Mouse (Mus musculus) forebrain, embryonic 15.5 days (tissue): ENCODE results near the gene Scgb1b7. TPM values are rescaled to one million over a fixed set of nuclear protein-coding genes. Genes with fewer than 3 reads are reported as not detected.
"Not testable (repeated sequence)": the region's sequence is repeated elsewhere in the genome, so short reads cannot be mapped to it uniquely, and the experiment has no call there.

ENCODE experiments used
- ATAC-seq: fragments of 200-750 bp; cut with Nextera tagmentation; replicated peaks from 2 replicates; pipeline ENCODE4 v1.8.0; 2017; ENCODE audit warnings: mild to moderate bottlenecking, moderate TSS enrichment, moderate library complexity
- H3K27ac ChIP-seq: fragments of 300-500 bp; sonication (generic); replicated peaks from 2 replicates; pipeline ENCODE4 v1.5.1; 2015; ENCODE audit warnings: mild to moderate bottlenecking, inconsistent platforms
- H3K27me3 ChIP-seq: fragments of 300-500 bp; sonication (generic); 2 replicates; pipeline ENCODE4 v1.6.1; 2015; ENCODE audit warnings: inconsistent platforms
- H3K36me3 ChIP-seq: fragments of 300-500 bp; sonication (generic); 2 replicates; pipeline ENCODE4 v1.6.1; 2015; ENCODE audit warnings: mild to moderate bottlenecking, inconsistent platforms
- H3K4me1 ChIP-seq: fragments of 300-500 bp; sonication (generic); 2 replicates; pipeline ENCODE4 v1.6.1; 2015; ENCODE audit warnings: inconsistent platforms
- H3K4me2 ChIP-seq: fragments of 300-500 bp; sonication (generic); replicated peaks from 2 replicates; pipeline ENCODE4 v1.6.1; 2015; ENCODE audit warnings: mild to moderate bottlenecking, inconsistent platforms
- H3K4me3 ChIP-seq: fragments of 300-500 bp; sonication (generic); 2 replicates; pipeline ENCODE4 v1.5.1; 2015; ENCODE audit warnings: mild to moderate bottlenecking, inconsistent platforms
- H3K9ac ChIP-seq: fragments of 300-500 bp; sonication (generic); replicated peaks from 2 replicates; pipeline ENCODE4 v1.6.1; 2015; ENCODE audit warnings: mild to moderate bottlenecking, inconsistent platforms
- H3K9me3 ChIP-seq: fragments of 300-500 bp; sonication (generic); 2 replicates; pipeline ENCODE4 v1.6.1; 2016; ENCODE audit warnings: inconsistent platforms
- WGBS: fragments of 180-500 bp; shearing (Covaris S2); methylation state at CpG from one replicate; pipeline ENCODE4 v1.1.7; 2015; ENCODE audit warnings: mixed read lengths; 5-methylcytosine and 5-hydroxymethylcytosine counted together
- polyA plus RNA-seq: library from polyadenylated mRNA; unstranded; fragments of >200 nt; fragmentation: Nextera tagmentation; extraction: Ambion mirVana; gene quantifications from 2 replicates; pipeline ENCODE4 v1.2.1, GENCODE M21; 2015

Scgb1b7 gene
- polyA plus RNA-seq: not detected in 2 replicates

GRCm38 (mm10) chr7:31712365-31712764, at the start of gene Scgb1b7:
Gene Scgb1b7 (plus strand): TSS chr7:31712665.
- not testable (repeated sequence) for ATAC-seq, H3K9me3 ChIP-seq, H3K9ac ChIP-seq, H3K36me3 ChIP-seq, H3K4me3 ChIP-seq, H3K4me2 ChIP-seq, H3K27me3 ChIP-seq, H3K4me1 ChIP-seq, H3K27ac ChIP-seq
- 93% methylated on average over 5 of the region's 5 CpGs for WGBS

- not testable (repeated sequence) for H3K36me3 ChIP-seq, H3K4me2 ChIP-seq, H3K27ac ChIP-seq, H3K4me3 ChIP-seq, H3K9me3 ChIP-seq, H3K4me1 ChIP-seq, H3K27me3 ChIP-seq, H3K9ac ChIP-seq, ATAC-seq
These were observed 6.8 kb upstream of the Scgb1b7 start, which contains the start of gene Scgb2b7 for GRCm38 (mm10) chr7:31705657-31706056. Gene Scgb2b7 (minus strand): TSS chr7:31705757.

Other genes starting within 250 kb of the Scgb1b7 start
- not detected in 2 replicates for gene Scgb2b7, start 6.9 kb upstream of the Scgb1b7 start, polyA plus RNA-seq